Mouse (Mus musculus) 3134 (cell line): ENCODE results near the gene Fgf18.

ENCODE experiments used
- DNase-seq: peaks from one replicate; pipeline ENCODE4 v3.0.0-alpha.2; 2011; ENCODE audit warnings: low spot score; ENCODE audit not compliant: insufficient read length; ENCODE audit errors: extremely low read depth

The Fgf18 gene

DNA sequence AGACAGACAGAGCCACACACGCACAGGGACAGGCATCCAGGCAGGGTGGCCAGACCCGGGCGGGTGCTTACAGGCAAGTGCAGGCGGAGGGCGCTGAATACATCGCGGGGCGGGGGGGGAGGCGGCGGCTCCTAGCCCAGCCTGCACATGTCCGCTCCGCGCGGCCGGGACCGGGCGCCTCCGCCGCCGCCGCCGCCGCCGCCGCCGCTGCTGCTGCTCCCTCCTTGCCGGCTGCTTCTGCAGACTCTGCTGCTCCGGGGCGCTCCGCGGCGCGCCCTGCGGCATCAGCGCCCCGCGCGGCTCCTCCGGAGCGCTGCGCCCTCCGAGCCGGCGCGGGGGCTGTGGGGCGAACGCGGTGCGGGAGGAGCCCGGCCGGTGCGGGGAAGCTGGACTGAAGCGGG is at the start of gene Fgf18:
Gene Fgf18 (minus strand): TSS at position 230 of the 401 bp plus-strand sequence.
- DNase-seq, result no peak

DNA sequence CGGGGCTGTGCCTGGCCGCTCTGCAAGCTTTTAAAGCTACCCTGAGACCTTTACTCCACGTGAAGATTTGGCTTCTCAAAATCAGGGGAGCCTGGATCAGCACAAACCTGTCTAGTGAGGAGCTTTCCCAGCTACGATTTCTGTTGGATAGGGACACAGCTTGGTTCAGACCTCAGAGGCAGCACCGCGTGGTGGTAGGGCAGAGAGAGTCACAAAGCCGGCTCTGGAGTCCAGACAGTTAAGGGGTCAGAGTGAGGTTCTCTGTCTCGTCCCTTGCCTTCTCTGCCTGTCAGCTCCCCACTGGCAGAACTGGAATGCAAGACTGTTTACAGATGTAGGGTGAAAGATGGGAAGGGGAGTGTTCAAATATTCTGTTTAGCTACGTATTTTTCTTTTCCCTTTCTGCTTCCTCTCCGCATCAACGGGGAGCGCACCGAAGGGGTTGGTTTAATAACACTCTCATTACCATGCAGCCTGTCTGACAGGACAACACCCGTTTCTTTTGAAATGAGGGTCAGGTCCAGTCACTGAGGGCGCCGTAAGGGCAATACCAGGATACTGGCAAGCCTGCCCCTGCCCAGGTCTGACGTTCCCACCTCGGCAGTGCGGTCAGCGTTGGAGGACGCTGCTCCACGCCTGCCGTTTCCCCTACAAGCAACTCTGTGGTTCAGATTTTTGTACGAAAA is 49.4 kb upstream of the Fgf18 start:
- DNase-seq, result no peak

DNA sequence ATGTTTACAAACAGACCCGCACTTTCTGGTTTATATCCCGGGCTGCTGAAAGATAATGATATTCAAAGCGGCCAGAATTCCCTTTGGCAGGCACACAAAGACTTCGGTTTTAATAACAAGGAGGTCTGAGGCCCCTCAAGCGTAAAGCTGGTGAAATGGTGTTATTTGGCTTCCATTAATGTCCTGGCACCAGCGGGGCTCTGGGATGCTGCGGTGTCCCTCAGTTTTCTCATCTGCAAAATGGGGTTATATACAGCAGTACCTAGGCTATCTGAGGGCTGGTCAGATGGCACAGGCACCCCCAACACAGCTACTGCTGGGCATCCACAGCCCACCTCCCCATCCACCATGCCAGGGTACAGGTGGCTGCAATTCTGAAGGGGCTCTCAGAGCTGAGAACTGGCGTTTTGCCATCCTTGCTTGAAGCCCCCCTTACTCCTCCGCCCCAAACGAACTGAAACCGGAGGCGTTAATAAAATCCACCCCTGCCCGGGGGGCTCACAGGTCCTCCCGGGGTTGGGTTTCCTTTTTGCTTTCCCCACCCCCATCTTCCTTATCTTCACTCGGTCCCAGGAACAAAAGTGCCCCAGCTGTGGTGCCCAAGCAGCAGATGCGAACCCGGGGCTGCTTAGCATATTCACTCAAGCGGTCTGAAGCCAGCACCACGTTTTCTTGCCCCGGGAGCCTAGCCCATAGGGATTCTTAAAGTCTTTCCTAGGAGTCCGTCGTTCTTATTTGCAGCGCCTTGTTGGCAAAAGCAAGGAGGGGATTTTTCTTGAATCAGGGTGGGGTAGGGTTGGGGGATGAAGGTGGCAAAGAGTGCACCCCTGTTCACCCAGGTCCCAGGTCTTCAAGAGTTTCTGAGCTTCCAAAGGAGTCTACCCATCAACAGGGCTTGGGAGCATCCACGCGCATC is 48.6 kb upstream of the Fgf18 start:
- no peak for DNase-seq

DNA sequence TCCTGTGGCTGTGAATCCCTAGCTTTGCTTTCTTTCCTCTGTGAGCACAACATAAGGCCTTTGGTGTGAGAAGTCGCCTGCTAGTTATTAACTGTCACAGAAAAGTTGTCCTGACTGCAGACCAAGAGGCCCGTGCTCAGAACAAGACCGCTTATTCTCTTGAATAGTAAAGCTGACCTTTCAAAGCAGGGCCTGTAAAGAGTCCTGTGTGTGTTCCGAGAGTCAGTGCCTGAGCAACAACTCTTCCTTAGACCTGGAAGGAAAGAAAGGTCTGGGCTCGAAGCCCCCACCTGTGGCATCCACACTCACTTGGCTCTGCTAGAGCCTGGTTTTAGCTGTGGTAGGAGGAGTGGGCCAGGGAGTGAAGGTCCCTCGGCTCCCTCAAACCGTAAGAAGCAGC is 47.9 kb upstream of the Fgf18 start:
- no peak for DNase-seq

DNA sequence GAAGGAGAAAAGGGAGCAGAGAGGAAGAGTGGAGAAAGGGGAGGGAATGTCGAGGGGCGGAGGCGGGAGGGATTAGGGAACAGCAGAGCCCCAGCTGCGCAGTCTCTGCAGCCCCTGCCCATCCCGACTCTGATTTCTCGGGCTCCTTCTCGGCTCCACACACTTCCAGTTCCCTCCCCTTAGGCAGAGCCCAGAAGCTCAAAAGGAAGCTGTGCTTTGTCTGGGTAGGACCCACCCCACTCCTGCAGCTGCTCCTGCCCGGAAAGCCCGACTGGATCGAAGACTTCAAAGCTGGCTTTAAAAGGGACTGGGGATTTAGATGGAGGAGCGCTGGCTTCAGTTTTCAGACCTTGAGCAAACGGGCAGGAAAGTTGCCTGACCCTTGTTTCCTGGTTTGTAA is 46.5 kb upstream of the Fgf18 start:
- no peak for DNase-seq

DNA sequence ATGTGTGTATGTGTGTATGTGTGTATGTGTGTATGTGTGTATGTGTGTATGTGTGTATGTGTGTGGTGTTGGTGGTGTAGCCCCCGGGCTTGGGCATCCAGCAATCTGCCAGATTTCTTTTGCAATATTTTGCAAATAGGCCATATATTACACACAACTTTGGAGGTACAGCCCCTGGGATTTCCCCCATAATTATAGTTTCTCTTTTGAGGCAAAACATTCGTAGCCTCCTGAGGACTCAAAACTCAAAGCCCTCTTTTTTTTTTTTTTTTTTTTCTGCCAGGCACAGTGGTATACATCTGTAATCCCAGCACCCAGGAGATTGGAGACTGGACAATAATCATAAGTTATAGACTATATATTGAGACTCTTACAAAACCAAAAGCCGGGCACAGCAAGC is 34.6 kb upstream of the Fgf18 start:
- DNase-seq, result no peak

DNA sequence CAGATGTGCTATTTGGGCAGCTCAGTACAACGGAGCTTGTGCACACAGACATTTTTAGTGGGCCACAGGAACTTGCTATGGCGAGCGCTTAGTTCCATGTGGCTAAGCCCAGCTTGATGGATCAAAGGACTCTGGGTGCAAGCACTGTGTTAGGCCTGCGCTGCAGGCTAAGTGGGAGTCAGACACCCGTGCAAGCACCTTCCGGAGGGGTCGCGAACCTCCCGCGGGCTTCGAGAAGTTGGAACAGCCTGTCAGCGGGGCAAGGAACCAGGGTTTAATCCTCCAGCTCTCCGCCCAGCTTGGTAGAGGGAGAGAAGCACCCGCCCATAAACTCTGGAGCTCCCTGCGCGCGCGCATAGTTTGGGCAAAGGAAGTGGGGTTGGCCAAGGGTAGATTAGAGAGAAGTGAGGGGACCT is 33.5 kb upstream of the Fgf18 start:
- no peak for DNase-seq

DNA sequence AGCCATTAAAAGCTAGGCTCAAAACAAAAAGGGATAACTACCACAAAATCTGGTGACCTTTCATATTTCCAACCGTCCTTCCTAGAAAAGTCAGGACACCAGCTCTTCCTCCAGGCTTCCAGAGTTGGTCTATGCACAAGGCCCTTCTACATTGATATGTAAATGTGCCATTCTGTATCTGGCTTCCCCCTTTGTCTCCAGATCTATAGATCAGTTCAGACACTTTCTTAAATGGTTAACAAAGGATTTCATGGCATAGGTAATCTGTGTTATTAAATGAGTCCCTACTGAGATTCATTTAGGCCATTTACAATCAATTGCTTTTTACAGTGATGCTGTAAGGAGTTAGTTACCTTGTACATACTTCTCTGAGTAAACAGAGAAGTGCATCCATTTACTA is 32.6 kb upstream of the Fgf18 start:
- no peak for DNase-seq

DNA sequence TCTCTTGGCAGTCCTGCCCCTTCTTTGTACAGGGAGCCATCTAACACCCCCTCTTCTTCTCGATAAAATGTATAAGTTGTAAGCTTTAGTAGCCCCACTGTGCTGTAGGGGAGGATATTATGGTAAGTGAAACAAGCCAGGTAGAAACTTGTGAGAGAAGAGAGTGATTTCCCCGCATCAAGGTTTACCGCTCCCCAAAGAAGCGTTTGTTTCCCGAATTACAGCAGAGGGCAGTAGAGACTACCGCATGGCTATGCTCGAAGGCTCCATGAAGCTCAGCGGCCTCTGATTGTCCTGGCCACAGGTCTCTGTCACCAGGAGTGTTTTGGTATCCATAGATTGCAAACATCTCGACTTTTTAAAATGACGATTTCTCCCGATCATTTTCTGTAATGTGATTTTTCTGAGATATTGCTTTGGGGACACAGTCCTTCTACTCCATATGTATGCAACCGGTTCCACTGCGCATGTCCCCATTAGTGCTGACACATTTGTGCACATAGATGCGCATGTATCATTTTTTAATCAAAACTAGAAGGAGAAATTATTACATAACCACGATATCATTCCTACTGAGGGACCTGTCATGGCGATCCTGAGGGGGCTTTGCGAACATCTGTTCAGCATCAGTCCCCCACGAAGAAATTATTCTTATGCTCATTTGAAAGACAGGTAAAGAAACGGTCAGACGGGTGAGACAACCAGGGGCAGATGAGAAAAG is 29.5 kb upstream of the Fgf18 start:
- no peak for DNase-seq

DNA sequence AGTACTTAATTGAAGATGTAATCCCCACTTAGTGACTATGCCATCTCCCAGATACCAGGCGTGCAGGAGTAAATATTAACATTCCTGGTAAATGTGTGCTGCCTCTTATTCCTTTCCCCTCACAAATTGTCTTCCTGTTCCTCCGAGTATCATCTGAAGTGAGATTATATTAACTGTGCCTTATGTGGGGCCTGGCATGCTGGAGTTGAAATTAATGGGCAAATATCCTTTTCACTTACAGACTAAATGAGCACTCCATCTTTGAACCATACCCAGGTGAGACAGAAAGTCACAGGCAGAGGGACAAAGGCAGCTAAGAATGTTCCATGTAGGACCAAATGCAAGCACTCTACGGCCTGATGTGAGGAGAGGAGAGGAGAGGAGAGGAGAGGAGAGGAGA is 28.6 kb upstream of the Fgf18 start:
- DNase-seq, result no peak

DNA sequence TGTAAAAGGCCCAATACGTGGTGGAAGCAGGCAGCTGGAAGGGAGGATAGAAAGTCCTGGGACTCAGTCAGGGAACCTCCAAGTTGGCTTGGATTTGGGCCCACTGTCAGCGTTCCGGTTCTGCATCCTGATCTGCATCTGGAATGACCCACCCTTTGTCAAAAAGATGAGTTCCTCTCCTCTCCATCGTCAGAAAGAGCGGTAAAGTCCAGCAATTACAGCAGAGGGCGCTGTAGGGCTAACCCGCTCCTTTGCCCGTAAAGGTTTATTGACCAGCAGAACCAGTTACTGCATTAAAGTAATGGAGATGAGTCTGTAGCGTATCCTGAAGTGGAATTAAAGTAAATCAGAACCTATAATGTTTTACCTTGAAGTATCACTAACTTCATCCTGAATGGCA is 23.3 kb upstream of the Fgf18 start:
- DNase-seq, result no peak

DNA sequence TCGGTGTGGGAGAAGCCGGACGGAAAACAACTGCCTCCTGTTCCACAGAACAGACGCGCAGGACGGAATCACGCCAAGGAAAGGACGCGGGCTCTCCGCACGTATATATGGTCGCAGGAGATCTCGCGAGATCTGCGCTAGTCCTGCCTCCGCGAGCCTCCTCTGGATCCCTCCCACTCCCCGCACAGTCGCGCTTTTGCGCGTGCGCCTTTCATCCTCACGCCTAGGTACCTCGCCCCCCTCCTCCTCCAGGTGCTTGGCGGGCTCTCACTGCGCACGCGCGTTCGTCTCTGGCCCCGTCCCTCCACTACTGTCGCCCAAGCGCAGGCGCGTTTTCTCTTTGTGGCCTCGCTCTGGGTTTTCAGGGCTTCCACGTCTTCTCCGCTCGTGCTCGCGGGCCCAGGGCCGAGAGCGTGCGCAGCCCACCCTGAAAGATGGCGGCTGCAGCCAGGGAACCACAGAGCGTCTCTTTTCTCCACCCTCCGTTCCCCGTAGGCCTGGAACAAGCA is 15.9 kb upstream of the Fgf18 start, which contains the start of gene Npm1:
Gene Npm1 (minus strand): TSS at position 209 of the 509 bp plus-strand sequence.
- DNase-seq, result peak; percentile 98

DNA sequence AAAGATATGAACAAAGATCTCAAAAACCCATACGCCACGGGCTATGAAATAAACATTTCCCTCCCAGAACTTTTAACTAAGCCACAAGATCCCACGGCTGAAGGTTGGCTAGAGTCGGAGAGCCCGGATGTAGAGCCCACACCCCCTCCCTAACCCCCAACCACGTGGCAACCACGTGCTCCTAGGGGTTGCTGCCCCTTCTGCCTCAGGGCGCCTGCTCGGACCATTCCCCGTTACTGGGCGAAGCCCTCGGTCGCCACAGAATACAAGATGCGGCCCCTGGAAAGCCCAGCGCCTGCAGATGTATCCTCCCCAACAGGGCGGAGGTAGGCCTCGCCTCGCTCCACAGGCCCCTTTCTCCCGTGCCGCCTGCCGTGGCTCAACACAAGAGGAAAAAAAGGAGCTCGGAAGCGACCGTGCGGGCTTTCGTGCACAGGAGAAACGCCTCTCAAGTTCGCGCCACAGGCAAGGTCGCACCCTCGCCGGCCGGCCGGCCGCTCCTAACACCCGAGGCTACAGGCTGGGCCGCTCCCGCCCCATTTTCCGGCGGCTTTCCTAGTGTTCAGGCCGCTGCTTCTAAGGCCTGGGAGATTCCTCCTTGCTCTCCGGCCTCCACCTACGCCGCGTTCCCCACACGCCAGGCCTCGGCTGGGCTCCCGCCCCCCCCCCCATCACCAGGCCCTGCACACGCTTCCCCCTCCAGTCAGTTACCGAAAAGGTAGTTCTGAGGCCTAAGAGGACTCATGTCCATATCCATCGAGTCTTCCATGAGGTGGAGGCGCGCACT is 15.2 kb upstream of the Fgf18 start:
- DNase-seq, result peak; percentile 73

DNA sequence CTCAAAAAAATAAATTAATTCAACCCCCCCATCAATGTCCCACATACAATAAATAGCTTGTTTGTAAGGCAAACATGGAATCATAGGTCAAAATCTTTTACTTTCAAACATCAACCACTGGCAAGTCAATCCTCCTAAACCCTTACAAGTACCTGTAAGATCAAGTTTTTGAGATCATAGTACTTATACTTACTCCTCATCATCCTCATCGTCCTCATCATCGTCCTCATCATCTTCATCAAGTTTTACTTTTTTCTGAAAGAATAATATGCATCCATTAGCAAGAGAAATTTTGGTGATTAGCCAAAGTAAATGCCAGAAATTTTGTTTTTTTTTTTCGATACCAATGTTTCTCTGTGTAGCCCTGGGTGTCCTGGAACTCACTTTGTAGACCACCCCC is 12.5 kb upstream of the Fgf18 start:
- DNase-seq, result no peak

DNA sequence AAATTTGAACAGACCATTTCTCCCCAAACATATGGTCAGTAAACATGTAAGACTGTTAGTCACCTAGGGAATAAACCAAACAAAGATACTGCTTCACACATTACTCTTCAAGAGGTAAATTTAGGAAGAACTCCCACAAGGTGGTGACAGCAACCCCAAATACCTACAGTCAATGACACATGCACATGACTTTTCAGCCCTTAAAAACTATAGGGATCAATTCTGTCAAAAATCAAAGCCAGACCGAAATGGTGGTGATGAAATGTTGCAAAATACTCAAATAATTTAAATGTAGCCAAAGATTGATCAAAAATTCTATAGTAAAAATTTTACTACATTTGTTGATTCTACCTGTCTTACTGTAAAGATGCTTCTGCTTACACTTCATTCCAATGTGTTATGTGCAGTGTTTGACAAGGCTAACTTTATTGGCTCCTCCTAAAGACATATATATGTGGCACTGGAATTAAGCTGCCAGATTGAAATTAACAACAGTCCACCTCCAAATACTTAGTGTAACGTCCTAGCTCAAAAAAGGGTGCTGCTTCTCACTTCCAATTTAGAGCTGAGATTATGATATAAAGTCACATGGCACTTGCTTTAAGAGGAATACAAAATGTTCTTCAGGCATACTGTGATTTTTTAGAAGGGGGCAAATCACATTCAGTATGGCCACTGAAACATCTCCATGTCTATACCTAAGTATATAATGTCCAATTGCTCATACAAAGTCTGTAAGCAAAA is 10.4 kb upstream of the Fgf18 start:
- DNase-seq, result no peak

DNA sequence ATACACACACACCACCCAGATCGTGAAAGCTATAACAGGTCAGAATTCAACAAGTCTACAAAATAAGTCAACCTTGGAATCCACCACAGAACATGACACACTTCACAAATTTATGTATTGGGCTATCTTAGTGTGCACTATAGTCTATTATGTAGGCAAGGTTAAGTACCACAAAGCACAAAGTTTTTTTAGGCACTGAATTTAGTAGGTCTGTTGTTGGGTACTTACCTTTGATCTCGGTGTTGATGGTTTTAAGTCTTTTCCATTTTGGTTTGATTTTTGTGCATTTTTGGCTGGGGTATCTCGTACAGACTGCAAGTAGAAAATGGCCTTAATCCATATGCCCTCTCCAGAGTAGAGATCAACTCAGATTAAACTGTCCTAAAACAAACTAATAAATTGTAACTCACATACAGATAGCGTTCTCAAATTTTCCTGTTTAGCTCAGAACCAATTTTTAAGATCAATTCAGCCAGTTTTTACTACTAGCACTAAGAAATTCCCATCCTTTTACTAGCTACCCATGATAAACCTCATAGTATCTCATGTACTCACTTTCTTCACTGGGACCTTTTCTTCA is 9.3 kb upstream of the Fgf18 start:
- DNase-seq, result no peak

DNA sequence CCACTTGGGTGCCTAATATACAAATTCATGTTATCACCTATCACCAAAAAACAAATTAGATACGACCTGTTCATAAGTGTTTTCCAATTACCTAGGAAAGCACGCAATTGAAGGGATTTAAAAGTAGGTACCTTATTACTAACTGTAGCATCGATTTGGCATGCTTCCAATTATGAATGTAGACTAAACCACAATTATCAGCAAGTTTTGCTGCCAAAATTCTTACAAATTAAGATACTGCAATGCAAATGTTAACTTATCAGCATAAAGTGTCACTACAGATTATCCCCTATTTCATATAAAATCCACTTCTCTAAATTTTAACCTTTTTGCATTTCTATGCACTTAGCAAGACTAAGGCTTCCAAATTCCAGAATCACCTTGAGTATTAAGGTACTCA is 7.3 kb upstream of the Fgf18 start:
- DNase-seq, result no peak

DNA sequence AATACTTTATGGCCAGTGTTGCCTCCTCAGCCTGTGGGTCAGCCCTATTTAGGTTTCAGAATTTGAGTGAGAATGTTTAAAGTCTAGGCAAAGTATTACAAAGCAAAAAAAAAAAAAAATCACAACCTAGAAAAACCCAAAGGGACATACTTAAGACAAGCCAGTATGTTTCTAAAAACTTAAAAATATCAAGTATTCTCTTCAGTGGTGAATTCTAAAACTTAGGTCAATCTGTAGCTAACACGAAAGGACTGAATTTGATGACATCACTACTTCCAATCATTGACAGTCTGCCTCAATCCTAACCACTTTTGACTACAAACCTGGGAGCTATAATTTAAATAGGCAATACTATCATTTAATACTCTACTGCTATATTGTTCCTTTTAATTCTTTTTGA is 5.8 kb upstream of the Fgf18 start:
- no peak for DNase-seq

DNA sequence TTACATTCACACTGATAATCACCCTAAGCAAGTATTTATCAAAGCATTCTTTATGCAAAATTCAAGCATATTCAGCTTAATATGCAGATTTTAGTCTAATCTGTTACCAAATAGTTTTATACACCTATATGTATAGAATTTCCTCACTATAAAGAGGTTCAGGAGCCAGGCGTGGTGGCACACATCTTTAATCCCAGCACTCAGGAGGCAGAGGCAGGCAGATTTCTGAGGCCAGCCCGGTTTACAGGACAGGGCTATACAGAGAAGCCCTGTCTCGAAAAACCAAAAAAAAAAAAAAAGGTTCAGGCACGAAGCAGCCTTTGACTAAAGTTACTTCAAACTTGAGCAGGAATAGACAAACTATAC is 4.6 kb upstream of the Fgf18 start:
- no peak for DNase-seq
